Mouse (Mus musculus): ENCODE results near the gene Mfsd5.

DNA sequence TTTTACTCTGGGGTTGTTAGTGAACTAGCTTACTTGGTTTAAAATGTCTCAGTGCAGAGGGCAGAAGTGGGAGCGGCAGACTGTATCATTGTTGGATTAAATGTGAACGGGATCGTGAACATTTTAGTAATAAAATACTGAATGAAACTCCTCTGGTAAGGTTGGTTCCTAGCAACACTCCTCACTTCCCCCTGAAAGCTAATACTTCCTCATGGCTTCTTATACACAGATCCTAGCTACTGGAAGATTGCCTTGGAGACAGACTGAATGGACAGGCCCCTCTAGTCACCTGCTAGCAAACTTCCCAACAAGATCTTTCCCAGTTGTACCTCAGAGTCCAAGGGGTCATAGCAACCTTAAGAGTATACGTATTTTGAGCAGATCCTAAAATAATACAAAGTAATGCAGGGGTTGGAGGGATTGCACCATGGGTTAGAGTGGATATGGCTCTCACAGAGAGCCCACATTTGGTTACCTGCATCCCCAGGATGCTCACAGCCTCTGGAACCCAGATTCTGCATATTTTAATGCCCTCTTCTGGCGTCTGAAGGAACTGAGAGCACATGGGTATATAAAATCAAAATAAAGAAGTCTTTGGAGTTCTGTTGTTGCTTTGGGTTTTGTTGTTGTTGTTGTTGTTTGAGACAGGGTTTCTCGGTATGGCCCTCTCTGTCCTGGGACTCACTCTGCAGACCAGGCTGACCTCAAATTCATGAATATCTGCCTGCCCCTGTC lies 5.1 kb upstream of the Mfsd5 start:
- TF ChIP-seq CTCF (IDR thresholded peaks at IDR 0.05): peak; percentile 46
- TF ChIP-seq EP300 (IDR thresholded peaks at IDR 0.05): no peak
